Mouse (Mus musculus): ENCODE data around the gene Smg6. TPM values are rescaled to one million over a fixed set of nuclear protein-coding genes. Genes with fewer than 3 reads are reported as not detected.

The Smg6 gene
- polyA plus RNA-seq, 1 experiment from 2014 or later, result 11.3 TPM

- Histone ChIP-seq H3K27me3 (ENCODE audit: control insufficient read depth, insufficient read depth, low read length) (no peaks in the 10 kb centered on the region), H3K9me3 (replicated peaks; ENCODE audit: control insufficient read depth, low read length) (no peaks in the 10 kb centered on the region), H3K27ac (ENCODE audit: low read depth, low read length) (peak overlapping the region; percentile 88), H3K9ac (ENCODE audit: low read depth, low read length) (no peak overlapping the region), H3K4me1 (ENCODE audit: control insufficient read depth, insufficient read depth, low read length) (peaks cover 40% of the 10 kb centered on the region), H3K4me2 (peak overlapping the region; percentile 10; the same call in 1 of the 2 replicates), H3K36me3 (ENCODE audit: control insufficient read depth, insufficient read depth, low read length) (no peaks in the 10 kb centered on the region; the same call in 1 of the 2 replicates), H3K4me3 (ENCODE audit: low read depth, low read length) (no peak overlapping the region)
- no peak for ATAC-seq (replicated peaks; ENCODE audit: insufficient number of reproducible peaks, low FRiP score, low TSS enrichment)
- 56% methylated on average over 1 of the region's 1 CpGs for WGBS (ENCODE audit: insufficient replicate concordance)
Observed at GRCm38 (mm10) chr11:75051239-75051638, 125.6 kb downstream of the Smg6 start.

GRCm38 (mm10) chr11:75051712-75052550 lies 126.3 kb downstream of the Smg6 start:
- WGBS (ENCODE audit: insufficient replicate concordance), result 41% methylated on average over 13 of the region's 13 CpGs

GRCm38 (mm10) chr11:75053020-75053419 lies 127.4 kb downstream of the Smg6 start:
- Histone ChIP-seq H3K27ac (ENCODE audit: low read depth, low read length) (peak overlapping the region; percentile 86), H3K36me3 (ENCODE audit: control insufficient read depth, insufficient read depth, low read length) (no peaks in the 10 kb centered on the region; the same call in 1 of the 2 replicates), H3K27me3 (ENCODE audit: control insufficient read depth, insufficient read depth, low read length) (no peaks in the 10 kb centered on the region), H3K9me3 (replicated peaks; ENCODE audit: control insufficient read depth, low read length) (no peaks in the 10 kb centered on the region), H3K4me1 (ENCODE audit: control insufficient read depth, insufficient read depth, low read length) (peaks cover 40% of the 10 kb centered on the region), H3K4me2 (no peak overlapping the region), H3K9ac (ENCODE audit: low read depth, low read length) (no peak overlapping the region), H3K4me3 (ENCODE audit: low read depth, low read length) (no peak overlapping the region)
- ATAC-seq (replicated peaks; ENCODE audit: insufficient number of reproducible peaks, low FRiP score, low TSS enrichment), result no peak
- WGBS (ENCODE audit: insufficient replicate concordance), result 65% methylated on average over 2 of the region's 2 CpGs

More at GRCm38 (mm10) chr11:75051712-75052550, 126.3 kb downstream of the Smg6 start:
- Histone ChIP-seq H3K27me3 (ENCODE audit: control insufficient read depth, insufficient read depth, low read length) (no peaks in the 10 kb centered on the region), H3K9ac (ENCODE audit: low read depth, low read length) (no peak overlapping the region), H3K9me3 (replicated peaks; ENCODE audit: control insufficient read depth, low read length) (no peaks in the 10 kb centered on the region), H3K4me1 (ENCODE audit: control insufficient read depth, insufficient read depth, low read length) (peaks cover 40% of the 10 kb centered on the region), H3K4me3 (ENCODE audit: low read depth, low read length) (no peak overlapping the region), H3K27ac (ENCODE audit: low read depth, low read length) (peak overlapping the region; percentile 88), H3K36me3 (ENCODE audit: control insufficient read depth, insufficient read depth, low read length) (no peaks in the 10 kb centered on the region; the same call in 1 of the 2 replicates), H3K4me2 (peak overlapping the region; percentile 10; the same call in 1 of the 2 replicates)
- peak; percentile 77 for ATAC-seq (replicated peaks; ENCODE audit: insufficient number of reproducible peaks, low FRiP score, low TSS enrichment)

GRCm38 (mm10) chr11:75053722-75054121 lies 128.1 kb downstream of the Smg6 start:
- peak; percentile 32; the same call in 1 of the 2 replicates for ATAC-seq (replicated peaks; ENCODE audit: insufficient number of reproducible peaks, low FRiP score, low TSS enrichment)
- Histone ChIP-seq H3K9ac (ENCODE audit: low read depth, low read length) (no peak overlapping the region), H3K4me1 (ENCODE audit: control insufficient read depth, insufficient read depth, low read length) (peaks cover 36% of the 10 kb centered on the region), H3K4me3 (ENCODE audit: low read depth, low read length) (no peak overlapping the region), H3K4me2 (0 out of 2 replicates have a peak overlapping the region, but pooled peaks have one; percentile 7), H3K27ac (ENCODE audit: low read depth, low read length) (peak overlapping the region; percentile 86), H3K36me3 (ENCODE audit: control insufficient read depth, insufficient read depth, low read length) (no peaks in the 10 kb centered on the region; the same call in 1 of the 2 replicates), H3K9me3 (replicated peaks; ENCODE audit: control insufficient read depth, low read length) (no peaks in the 10 kb centered on the region), H3K27me3 (ENCODE audit: control insufficient read depth, insufficient read depth, low read length) (no peaks in the 10 kb centered on the region)
- WGBS (ENCODE audit: insufficient replicate concordance), result 42% methylated on average over 7 of the region's 7 CpGs

GRCm38 (mm10) chr11:75054184-75054877 lies 128.7 kb downstream of the Smg6 start:
- Histone ChIP-seq H3K4me2 (no peak overlapping the region), H3K27ac (ENCODE audit: low read depth, low read length) (peak overlapping the region; percentile 86), H3K36me3 (ENCODE audit: control insufficient read depth, insufficient read depth, low read length) (no peaks in the 10 kb centered on the region; the same call in 1 of the 2 replicates), H3K9ac (ENCODE audit: low read depth, low read length) (no peak overlapping the region), H3K27me3 (ENCODE audit: control insufficient read depth, insufficient read depth, low read length) (no peaks in the 10 kb centered on the region), H3K4me1 (ENCODE audit: control insufficient read depth, insufficient read depth, low read length) (peaks cover 34% of the 10 kb centered on the region), H3K9me3 (replicated peaks; ENCODE audit: control insufficient read depth, low read length) (no peaks in the 10 kb centered on the region), H3K4me3 (ENCODE audit: low read depth, low read length) (no peak overlapping the region)
- WGBS (ENCODE audit: insufficient replicate concordance), result 40% methylated on average over 5 of the region's 5 CpGs
- ATAC-seq (replicated peaks; ENCODE audit: insufficient number of reproducible peaks, low FRiP score, low TSS enrichment), result peak; percentile 37; the same call in 1 of the 2 replicates

- ATAC-seq (replicated peaks; ENCODE audit: insufficient number of reproducible peaks, low FRiP score, low TSS enrichment), result no peak
- Histone ChIP-seq H3K4me1 (ENCODE audit: control insufficient read depth, insufficient read depth, low read length) (peaks cover 29% of the 10 kb centered on the region), H3K9me3 (replicated peaks; ENCODE audit: control insufficient read depth, low read length) (no peaks in the 10 kb centered on the region), H3K9ac (ENCODE audit: low read depth, low read length) (no peak overlapping the region), H3K4me2 (no peak overlapping the region), H3K27ac (ENCODE audit: low read depth, low read length) (peak overlapping the region; percentile 86), H3K4me3 (ENCODE audit: low read depth, low read length) (no peak overlapping the region), H3K27me3 (ENCODE audit: control insufficient read depth, insufficient read depth, low read length) (no peaks in the 10 kb centered on the region), H3K36me3 (ENCODE audit: control insufficient read depth, insufficient read depth, low read length) (no peaks in the 10 kb centered on the region; the same call in 1 of the 2 replicates)
- WGBS (ENCODE audit: insufficient replicate concordance), result 60% methylated on average over 3 of the region's 3 CpGs
Observed at GRCm38 (mm10) chr11:75054878-75055214, 129.2 kb downstream of the Smg6 start.

- no peaks in the 10 kb centered on the region for H3K36me3 ChIP-seq (ENCODE audit: control insufficient read depth, insufficient read depth, low read length)
- H3K4me3 ChIP-seq (ENCODE audit: low read depth, low read length), result no peak overlapping the region
- no peaks in the 10 kb centered on the region for H3K27me3 ChIP-seq (ENCODE audit: control insufficient read depth, insufficient read depth, low read length)
- no peak overlapping the region for H3K9ac ChIP-seq (ENCODE audit: low read depth, low read length)
- WGBS (ENCODE audit: insufficient replicate concordance), result 87% methylated on average over 6 of the region's 6 CpGs
- no peaks in the 10 kb centered on the region for H3K9me3 ChIP-seq (replicated peaks; ENCODE audit: control insufficient read depth, low read length)
- no peaks in the 10 kb centered on the region for H3K4me1 ChIP-seq (ENCODE audit: control insufficient read depth, insufficient read depth, low read length)
- no peak for ATAC-seq (replicated peaks; ENCODE audit: insufficient number of reproducible peaks, low FRiP score, low TSS enrichment)
- no peak overlapping the region for H3K27ac ChIP-seq (ENCODE audit: low read depth, low read length)
- H3K4me2 ChIP-seq, result no peak overlapping the region
Observed at GRCm38 (mm10) chr11:75062650-75063049, 137.0 kb downstream of the Smg6 start.

GRCm38 (mm10) chr11:75064266-75064665 lies 138.6 kb downstream of the Smg6 start:
- 88% methylated on average over 1 of the region's 1 CpGs for WGBS (ENCODE audit: insufficient replicate concordance)
- Histone ChIP-seq H3K4me3 (ENCODE audit: low read depth, low read length) (no peak overlapping the region), H3K27ac (ENCODE audit: low read depth, low read length) (no peak overlapping the region), H3K27me3 (ENCODE audit: control insufficient read depth, insufficient read depth, low read length) (no peaks in the 10 kb centered on the region), H3K9ac (ENCODE audit: low read depth, low read length) (no peak overlapping the region), H3K36me3 (ENCODE audit: control insufficient read depth, insufficient read depth, low read length) (no peaks in the 10 kb centered on the region), H3K9me3 (replicated peaks; ENCODE audit: control insufficient read depth, low read length) (no peaks in the 10 kb centered on the region), H3K4me1 (ENCODE audit: control insufficient read depth, insufficient read depth, low read length) (no peaks in the 10 kb centered on the region), H3K4me2 (no peak overlapping the region)
- ATAC-seq (replicated peaks; ENCODE audit: insufficient number of reproducible peaks, low FRiP score, low TSS enrichment), result no peak

Data from heart, embryonic 11.5 days (tissue).